Mouse (Mus musculus) embryonic facial prominence, embryonic 13.5 days (tissue): ENCODE results near the gene Ugt1a10. TPM values are rescaled to one million over a fixed set of nuclear protein-coding genes. Genes with fewer than 3 reads are reported as not detected.
A peak's percentile ranks its signal among the peaks of the same experiment; 100 is the strongest.

Experiments
- ATAC-seq: fragments of 200-750 bp; cut with Nextera tagmentation; 2 replicates; pipeline ENCODE4 v1.8.0; 2017; ENCODE audit warnings: low read depth; ENCODE audit not compliant: insufficient number of reproducible peaks, insufficient read depth, low FRiP score, low TSS enrichment
- H3K27ac ChIP-seq: fragments of 300-500 bp; sonication (generic); 2 replicates; pipeline ENCODE4 v1.5.1; 2015; ENCODE audit warnings: moderate library complexity, mild to moderate bottlenecking, inconsistent platforms
- H3K27me3 ChIP-seq: fragments of 300-500 bp; sonication (generic); 2 replicates; pipeline ENCODE4 v1.6.1; 2015; ENCODE audit warnings: mild to moderate bottlenecking, inconsistent platforms
- H3K36me3 ChIP-seq: fragments of 300-500 bp; sonication (generic); 2 replicates; pipeline ENCODE4 v1.6.1; 2015; ENCODE audit warnings: mild to moderate bottlenecking, inconsistent platforms
- H3K4me1 ChIP-seq: fragments of 300-500 bp; sonication (generic); 2 replicates; pipeline ENCODE4 v1.6.1; 2015; ENCODE audit warnings: inconsistent platforms
- H3K4me2 ChIP-seq: fragments of 300-500 bp; sonication (generic); 2 replicates; pipeline ENCODE4 v1.6.1; 2015; ENCODE audit warnings: moderate library complexity, mild to moderate bottlenecking, inconsistent platforms
- H3K4me3 ChIP-seq: fragments of 300-500 bp; sonication (generic); 2 replicates; pipeline ENCODE4 v1.5.1; 2015; ENCODE audit warnings: mild to moderate bottlenecking, inconsistent platforms
- H3K9ac ChIP-seq: fragments of 300-500 bp; sonication (generic); 2 replicates; pipeline ENCODE4 v1.6.1; 2015; ENCODE audit warnings: mild to moderate bottlenecking, inconsistent platforms
- H3K9me3 ChIP-seq: fragments of 300-500 bp; sonication (generic); 2 replicates; pipeline ENCODE4 v1.6.1; 2016; ENCODE audit warnings: inconsistent platforms
- WGBS: fragments of 180-500 bp; shearing (Covaris S2); methylation state at CpG from one replicate; pipeline ENCODE4 v1.1.7; 2015; ENCODE audit warnings: mixed read lengths; 5-methylcytosine and 5-hydroxymethylcytosine counted together
- polyA plus RNA-seq: library from polyadenylated mRNA; unstranded; fragments of >200 nt; fragmentation: Nextera tagmentation; extraction: Ambion mirVana; gene quantifications from 2 replicates; pipeline ENCODE4 v1.2.1, GENCODE M21; 2015

Gene Ugt1a10
- polyA plus RNA-seq, 1 experiment from 2014 or later = not detected

DNA sequence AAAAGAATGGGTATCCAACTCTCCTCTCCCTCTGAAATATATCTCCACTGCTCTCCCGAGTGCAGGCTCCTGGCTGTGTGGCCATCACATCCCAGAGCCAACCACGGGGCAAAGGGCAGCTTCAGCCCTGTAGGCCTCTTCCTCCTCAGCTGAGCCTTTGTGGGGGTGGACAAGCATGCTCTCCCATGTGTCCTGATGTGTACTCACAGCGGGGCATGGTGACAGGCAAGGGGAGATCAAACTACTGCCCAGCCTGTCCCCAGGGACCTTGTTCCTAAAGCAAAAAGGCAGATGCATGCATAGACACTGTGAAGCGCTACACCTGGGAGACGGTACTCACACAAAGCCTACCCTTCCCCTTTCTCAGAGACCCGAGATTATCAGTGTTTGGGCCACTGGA is 204.9 kb downstream of the Ugt1a10 start:
- H3K9me3 ChIP-seq = peaks cover 26% of the 10 kb centered on the region

DNA sequence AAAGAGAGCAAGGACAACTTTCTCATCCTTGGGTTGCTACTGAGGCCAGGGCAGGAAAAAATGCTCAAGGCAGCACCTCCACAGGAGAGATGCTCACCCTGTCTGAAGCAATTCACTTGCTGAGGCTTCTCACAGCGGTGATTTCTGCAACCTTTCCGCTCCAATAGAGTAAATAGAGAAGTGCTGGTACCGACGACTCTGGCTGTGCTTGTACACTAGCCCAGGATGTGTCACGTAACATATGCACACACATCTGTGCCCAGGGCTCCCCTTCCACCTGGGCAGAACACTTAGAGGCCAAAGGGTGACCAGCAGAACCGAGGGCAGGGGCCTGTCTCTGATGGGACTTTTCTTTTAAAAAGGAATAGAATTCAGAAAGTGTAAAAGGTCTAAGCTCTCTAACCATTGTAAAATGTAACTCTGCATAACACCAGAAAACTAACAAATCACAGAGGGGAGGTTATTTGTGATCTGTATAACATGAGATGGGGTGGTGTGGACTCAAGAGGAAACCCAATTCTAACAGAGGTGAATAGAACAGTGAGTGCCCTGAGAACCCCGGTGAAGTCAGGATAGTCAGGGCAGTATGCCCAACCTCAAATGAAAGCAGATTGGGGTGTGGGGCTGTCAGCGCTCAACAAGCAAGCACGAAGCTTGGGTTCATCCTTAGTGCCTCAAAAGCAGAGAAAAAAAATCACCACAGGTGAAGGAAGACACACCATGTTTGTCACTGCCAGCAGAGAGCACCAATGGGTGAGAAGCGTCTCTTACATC is 205.6 kb downstream of the Ugt1a10 start:
- Histone ChIP-seq H3K36me3 (peaks cover 66% of the 10 kb centered on the region), H3K4me2 (no peak overlapping the region), H3K4me1 (no peaks in the 10 kb centered on the region), H3K27ac (no peak overlapping the region), H3K9me3 (peaks cover 23% of the 10 kb centered on the region), H3K27me3 (no peaks in the 10 kb centered on the region), H3K4me3 (no peak overlapping the region), H3K9ac (no peak overlapping the region)
- whole genome bisulfite sequencing = 85% methylated on average over 10 of the region's 10 CpGs
- no peak for ATAC-seq

More for the DNA sequence above, 204.9 kb downstream of the Ugt1a10 start:
- 82% methylated on average over 6 of the region's 6 CpGs for WGBS
- Histone ChIP-seq H3K27me3 (no peaks in the 10 kb centered on the region), H3K36me3 (peaks cover 59% of the 10 kb centered on the region), H3K4me2 (no peak overlapping the region), H3K4me3 (no peak overlapping the region), H3K9ac (no peak overlapping the region), H3K4me1 (no peaks in the 10 kb centered on the region), H3K27ac (no peak overlapping the region)
- ATAC-seq = no peak

DNA sequence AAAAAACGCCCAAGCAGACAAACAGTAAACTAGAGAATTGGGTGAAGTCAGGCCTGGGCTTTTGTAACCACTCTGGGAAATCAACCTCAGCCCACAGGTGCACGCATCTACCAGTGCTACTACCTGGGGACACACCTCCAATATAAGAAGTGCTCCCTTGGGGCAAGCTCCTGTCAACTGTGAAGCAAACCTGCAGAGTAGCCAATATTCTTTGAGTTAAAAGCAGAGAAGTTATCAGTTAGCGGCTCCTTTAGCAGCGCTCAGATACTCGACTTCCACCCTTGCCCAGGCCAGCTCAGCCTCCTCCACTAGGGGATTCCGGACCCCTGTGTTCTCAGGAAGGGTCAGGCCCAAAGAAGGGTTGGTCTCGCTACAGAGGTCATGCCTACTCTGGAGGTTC is 206.5 kb downstream of the Ugt1a10 start:
- WGBS = 87% methylated on average over 7 of the region's 7 CpGs
- peak; percentile 0; the same call in 1 of the 2 replicates for ATAC-seq
- H3K9me3 ChIP-seq = peaks cover 17% of the 10 kb centered on the region; the same call in 1 of the 2 replicates

GRCm38 (mm10) chr1:88262255-88262654 is 207.1 kb downstream of the Ugt1a10 start:
- peaks cover 81% of the 10 kb centered on the region for H3K36me3 ChIP-seq
- peaks cover 15% of the 10 kb centered on the region; the same call in 1 of the 2 replicates for H3K9me3 ChIP-seq
- H3K9ac ChIP-seq = no peak overlapping the region
- no peak overlapping the region for H3K27ac ChIP-seq
- no peak overlapping the region for H3K4me2 ChIP-seq
- ATAC-seq = peak; percentile 6; the same call in 1 of the 2 replicates
- H3K4me1 ChIP-seq = no peaks in the 10 kb centered on the region
- WGBS = 83% methylated on average over 4 of the region's 4 CpGs
- no peak overlapping the region for H3K4me3 ChIP-seq
- H3K27me3 ChIP-seq = no peaks in the 10 kb centered on the region

More for the DNA sequence above, 206.5 kb downstream of the Ugt1a10 start:
- Histone ChIP-seq H3K27ac (no peak overlapping the region), H3K4me2 (no peak overlapping the region), H3K9ac (no peak overlapping the region), H3K4me1 (no peaks in the 10 kb centered on the region), H3K36me3 (peaks cover 75% of the 10 kb centered on the region), H3K4me3 (no peak overlapping the region), H3K27me3 (no peaks in the 10 kb centered on the region)

GRCm38 (mm10) chr1:88262961-88263360 is 207.8 kb downstream of the Ugt1a10 start:
- Histone ChIP-seq H3K27ac (no peak overlapping the region), H3K9me3 (peaks cover 8% of the 10 kb centered on the region; the same call in 1 of the 2 replicates), H3K4me3 (no peak overlapping the region), H3K9ac (no peak overlapping the region), H3K4me2 (no peak overlapping the region), H3K4me1 (no peaks in the 10 kb centered on the region), H3K27me3 (no peaks in the 10 kb centered on the region), H3K36me3 (peaks cover 88% of the 10 kb centered on the region)
- WGBS = 70% methylated on average over 6 of the region's 6 CpGs
- no peak for ATAC-seq

DNA sequence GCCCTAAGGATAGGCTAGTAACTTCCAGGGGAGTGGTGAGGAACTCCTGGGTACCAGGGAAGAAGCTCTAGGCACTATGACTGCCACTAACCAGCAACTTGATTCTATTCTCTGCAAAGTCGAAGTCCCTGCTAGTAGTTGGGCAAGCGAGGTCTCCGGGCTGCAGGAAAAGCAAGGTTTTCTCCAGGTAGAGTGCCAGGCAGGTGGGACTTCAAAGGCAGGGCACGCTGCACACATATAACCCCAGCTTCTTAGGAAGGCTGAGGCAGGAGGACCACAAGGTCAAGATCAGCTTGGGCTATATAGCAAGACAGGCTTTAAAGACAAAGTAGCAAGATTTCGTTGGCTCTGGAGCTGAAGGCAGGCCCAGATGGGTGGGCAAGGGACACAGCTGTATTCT is 208.6 kb downstream of the Ugt1a10 start:
- Histone ChIP-seq H3K36me3 (peaks cover 96% of the 10 kb centered on the region), H3K4me2 (no peak overlapping the region), H3K9me3 (0 out of 2 replicates have a peak, but pooled peaks cover 4% of the 10 kb centered on the region), H3K27ac (no peak overlapping the region), H3K9ac (no peak overlapping the region), H3K27me3 (no peaks in the 10 kb centered on the region), H3K4me1 (no peaks in the 10 kb centered on the region), H3K4me3 (no peak overlapping the region)
- no peak for ATAC-seq
- WGBS = 91% methylated on average over 5 of the region's 5 CpGs

- Histone ChIP-seq H3K9ac (no peak overlapping the region), H3K27ac (no peak overlapping the region), H3K36me3 (peaks cover 100% of the 10 kb centered on the region), H3K27me3 (no peaks in the 10 kb centered on the region), H3K4me3 (no peak overlapping the region), H3K9me3 (0 out of 2 replicates have a peak, but pooled peaks cover 4% of the 10 kb centered on the region), H3K4me2 (no peak overlapping the region), H3K4me1 (no peaks in the 10 kb centered on the region)
- no peak for ATAC-seq
- 89% methylated on average over 7 of the region's 7 CpGs for WGBS
Observed at GRCm38 (mm10) chr1:88264237-88264868, 209.2 kb downstream of the Ugt1a10 start.

DNA sequence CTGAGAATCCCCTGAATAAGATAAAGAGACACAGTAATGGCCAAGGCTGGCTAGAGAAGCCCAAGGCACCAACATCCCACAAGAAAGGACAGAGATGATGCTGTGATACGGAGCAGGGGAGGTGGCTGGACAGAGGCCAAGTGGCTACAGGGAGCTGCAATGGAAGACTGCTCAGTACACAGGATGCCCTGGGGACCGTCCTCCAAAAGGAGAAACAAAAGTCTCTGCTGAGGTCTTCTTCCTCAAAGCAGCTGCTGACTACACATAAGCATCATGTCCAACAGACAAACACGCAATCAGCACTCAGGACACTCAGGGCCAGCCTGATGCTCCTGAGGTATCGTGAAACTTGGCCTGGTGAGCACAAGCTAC is 209.7 kb downstream of the Ugt1a10 start:
- Histone ChIP-seq H3K4me1 (no peaks in the 10 kb centered on the region), H3K9ac (no peak overlapping the region), H3K4me3 (no peak overlapping the region), H3K4me2 (no peak overlapping the region), H3K36me3 (peaks cover 100% of the 10 kb centered on the region), H3K27ac (no peak overlapping the region), H3K9me3 (0 out of 2 replicates have a peak, but pooled peaks cover 4% of the 10 kb centered on the region), H3K27me3 (no peaks in the 10 kb centered on the region)
- 78% methylated on average over 4 of the region's 4 CpGs for WGBS
- no peak for ATAC-seq

DNA sequence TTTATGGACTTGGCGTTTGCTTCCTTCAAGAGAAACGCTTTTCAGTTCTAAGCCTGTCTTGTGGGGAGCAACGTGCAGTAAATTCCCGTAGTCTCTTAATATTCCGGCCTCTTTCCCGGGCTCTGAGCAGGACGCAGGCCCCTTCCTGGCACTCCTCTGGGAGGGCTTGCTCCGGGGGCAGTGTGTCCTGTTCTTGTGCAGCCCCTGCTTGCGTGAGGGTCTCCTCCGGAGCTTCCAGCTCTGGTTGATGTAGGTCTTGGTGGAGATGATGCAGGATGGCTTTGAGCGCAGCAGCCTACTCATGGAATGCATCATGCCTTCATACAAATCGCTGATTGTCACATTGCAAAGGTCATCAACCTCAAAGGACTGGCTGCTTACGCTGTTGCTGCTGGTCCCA is 210.9 kb downstream of the Ugt1a10 start:
- Histone ChIP-seq H3K9me3 (0 out of 2 replicates have a peak, but pooled peaks cover 4% of the 10 kb centered on the region), H3K27ac (no peak overlapping the region), H3K27me3 (no peaks in the 10 kb centered on the region), H3K9ac (no peak overlapping the region), H3K4me1 (no peaks in the 10 kb centered on the region), H3K36me3 (peaks cover 91% of the 10 kb centered on the region), H3K4me3 (no peak overlapping the region), H3K4me2 (no peak overlapping the region)
- ATAC-seq = no peak
- 89% methylated on average over 13 of the region's 13 CpGs for WGBS

GRCm38 (mm10) chr1:88267489-88267888 is 212.3 kb downstream of the Ugt1a10 start:
- H3K4me2 ChIP-seq = no peak overlapping the region
- H3K27me3 ChIP-seq = no peaks in the 10 kb centered on the region
- no peak overlapping the region for H3K4me3 ChIP-seq
- no peak overlapping the region for H3K27ac ChIP-seq
- 0 out of 2 replicates have a peak, but pooled peaks cover 4% of the 10 kb centered on the region for H3K9me3 ChIP-seq
- peaks cover 89% of the 10 kb centered on the region for H3K36me3 ChIP-seq
- ATAC-seq = no peak
- H3K4me1 ChIP-seq = no peaks in the 10 kb centered on the region
- no peak overlapping the region for H3K9ac ChIP-seq
- whole genome bisulfite sequencing = 95% methylated on average over 6 of the region's 6 CpGs

GRCm38 (mm10) chr1:88268070-88268469 is 212.9 kb downstream of the Ugt1a10 start:
- H3K4me2 ChIP-seq = no peak overlapping the region
- 0 out of 2 replicates have a peak, but pooled peaks cover 4% of the 10 kb centered on the region for H3K9me3 ChIP-seq
- ATAC-seq = no peak
- H3K36me3 ChIP-seq = peaks cover 89% of the 10 kb centered on the region
- H3K4me3 ChIP-seq = no peak overlapping the region
- no peaks in the 10 kb centered on the region for H3K4me1 ChIP-seq
- 85% methylated on average over 6 of the region's 6 CpGs for WGBS
- no peak overlapping the region for H3K9ac ChIP-seq
- no peak overlapping the region for H3K27ac ChIP-seq
- no peaks in the 10 kb centered on the region for H3K27me3 ChIP-seq
